In genomic region chr3:37692945-37693344, GRCm38 (mm10) we compare ENCODE assay signal across 28 mouse cellular contexts. TPM values are rescaled to one million over a fixed set of nuclear protein-coding genes. Genes with fewer than 3 reads are reported as not detected.
DNase-seq lines count a peak whose midpoint lies in the region; ATAC-seq and TF ChIP-seq lines count a peak whose summit lies in the region.
"Had no signal": no experiment of that assay in that cellular context is flagged by ENCODE, and none has a peak within 500 bp of the region (broad histone marks: within the 10 kb centered on the region; RNA-seq: fewer than 3 reads in every experiment).

No protein-coding gene starts in this region.

- H3K36me3 ChIP-seq in heart, embryonic 13.5 days, result no peaks in the 10 kb centered on the region
- H3K36me3 ChIP-seq in MEL (ENCODE audit: control insufficient read depth in 1 of 2, insufficient read depth in 2 of 2, low read length in 2 of 2), result peaks cover 9 to 21% of the 10 kb centered on the region in 2 experiments
- H3K36me3 ChIP-seq: forebrain, embryonic 10.5 days; heart, embryonic 10.5 days; hindbrain, embryonic 10.5 days; hindbrain, embryonic 13.5 days; intestine, embryonic 15.5 days had no signal

- DNase-seq in heart, adult 9 months (ENCODE audit: low spot score in 2 of 2), result no peak
- peak; percentile 81 for DNase-seq in MEL (ENCODE audit: low read depth, low spot score)
- no peak for DNase-seq in right cerebral cortex, adult 2 months (ENCODE audit: low spot score in 2 of 2)
- DNase-seq in adrenal gland, adult 18-20 months (ENCODE audit: low spot score in 2 of 2), result no peak
- DNase-seq: adrenal gland, adult 8-10 months; adrenal gland, postnatal 25 days; B cell, adult 2 months; cerebellum, adult 11-12 months; cerebellum, adult 8-10 months; cerebellum, postnatal 14 days; gastrocnemius, adult 2 months; gastrocnemius, postnatal 14 days; kidney, adult 18-20 months had no signal

- H3K4me3 ChIP-seq in heart, embryonic 13.5 days, result no peak overlapping the region
- no peak overlapping the region for H3K4me3 ChIP-seq in MEL (ENCODE audit: control insufficient read depth in 1 of 2, insufficient read depth in 1 of 2, low read depth in 2 of 2, low read length in 2 of 2)
- H3K4me3 ChIP-seq: forebrain, embryonic 10.5 days; forebrain, embryonic 13.5 days; gastrocnemius, adult 2 months; heart, embryonic 10.5 days; hindbrain, embryonic 10.5 days; hindbrain, embryonic 13.5 days; intestine, embryonic 15.5 days had no signal

- peaks cover 26% of the 10 kb centered on the region for H3K4me1 ChIP-seq in heart, embryonic 13.5 days
- H3K4me1 ChIP-seq in MEL (ENCODE audit: control insufficient read depth in 1 of 2, insufficient read depth in 2 of 2, low read length in 2 of 2), result peaks cover 11 to 23% of the 10 kb centered on the region in 2 experiments
- H3K4me1 ChIP-seq: forebrain, embryonic 10.5 days; forebrain, embryonic 13.5 days; hindbrain, embryonic 13.5 days; intestine, embryonic 15.5 days had no signal

- peaks cover 5% of the 10 kb centered on the region; the same call in 1 of the 2 replicates for H3K27me3 ChIP-seq in heart, embryonic 13.5 days (replicated peaks)
- no peaks in the 10 kb centered on the region for H3K27me3 ChIP-seq in MEL (ENCODE audit: control insufficient read depth in 1 of 2, insufficient read depth in 2 of 2, low read length in 2 of 2)
- H3K27me3 ChIP-seq: CH12.LX; forebrain, embryonic 13.5 days; intestine, embryonic 15.5 days; Patski had no signal

- no peak for TF ChIP-seq RAD21 in MEL (IDR thresholded peaks at IDR 0.05; ENCODE audit: low read depth, low read length)

- peak; percentile 29 to 66; a peak in 3 of 4 replicates for TF ChIP-seq EP300 in MEL (IDR thresholded peaks at IDR 0.05; ENCODE audit: low read depth in 1 of 2, low read length in 2 of 2)

- H3K9me3 ChIP-seq in heart, embryonic 13.5 days, result no peaks in the 10 kb centered on the region
- H3K9me3 ChIP-seq in MEL (replicated peaks; ENCODE audit: insufficient read depth, low read length), result no peaks in the 10 kb centered on the region
- H3K9me3 ChIP-seq: forebrain, embryonic 10.5 days; forebrain, embryonic 13.5 days; heart, embryonic 10.5 days; hindbrain, embryonic 10.5 days; hindbrain, embryonic 13.5 days; intestine, embryonic 15.5 days had no signal

- 68% methylated on average over 4 of the region's 4 CpGs for WGBS in heart, embryonic 13.5 days

- no peaks in the 10 kb centered on the region; the same call in 1 of the 2 replicates for H3K79me2 ChIP-seq in MEL (ENCODE audit: control insufficient read depth, insufficient read depth, low read length, poor library complexity)

- TF ChIP-seq CTCF in MEL (IDR thresholded peaks at IDR 0.05 in 2 of 3, conservative IDR thresholded peaks at IDR 0.05 in 1 of 3; ENCODE audit: control insufficient read depth in 1 of 3, insufficient read depth in 1 of 3, low read depth in 2 of 3, low read length in 3 of 3, poor library complexity in 1 of 3, severe bottlenecking in 1 of 3), result no peak

- ATAC-seq in heart, embryonic 13.5 days (ENCODE audit: extremely low read depth, insufficient number of reproducible peaks, low FRiP score, low TSS enrichment), result no peak
- ATAC-seq in granulocyte monocyte progenitor cell, adult 5-6 weeks (replicated peaks; ENCODE audit: poor library complexity, severe bottlenecking), result peak; percentile 68
- peak; percentile 80 for ATAC-seq in megakaryocyte progenitor cell, adult 5-6 weeks (replicated peaks; ENCODE audit: poor library complexity)
- ATAC-seq: forebrain, embryonic 13.5 days; forebrain, embryonic 16.5 days; hindbrain, embryonic 16.5 days; intestine, embryonic 15.5 days; Patski had no signal

- H3K4me2 ChIP-seq in heart, embryonic 13.5 days, result no peak overlapping the region
- H3K4me2 ChIP-seq: forebrain, embryonic 13.5 days; hindbrain, embryonic 13.5 days; intestine, embryonic 15.5 days had no signal

- no peak overlapping the region for H3K9ac ChIP-seq in heart, embryonic 13.5 days
- no peak overlapping the region for H3K9ac ChIP-seq in MEL (ENCODE audit: control insufficient read depth, low read depth, low read length, poor library complexity, severe bottlenecking)
- H3K9ac ChIP-seq: forebrain, embryonic 13.5 days; hindbrain, embryonic 13.5 days; intestine, embryonic 15.5 days had no signal

- H3K27ac ChIP-seq in heart, embryonic 13.5 days (replicated peaks), result peak overlapping the region; percentile 69
- 0 out of 2 replicates have a peak overlapping the region, but pooled peaks have one; percentile 0 for H3K27ac ChIP-seq in MEL (ENCODE audit: control insufficient read depth, low read depth, low read length)
- H3K27ac ChIP-seq: forebrain, embryonic 10.5 days; forebrain, embryonic 13.5 days; gastrocnemius, adult 2 months; heart, embryonic 10.5 days; hindbrain, embryonic 10.5 days; hindbrain, embryonic 13.5 days; intestine, embryonic 15.5 days had no signal

- no peak for TF ChIP-seq POLR2A in MEL (IDR thresholded peaks at IDR 0.05; ENCODE audit: control insufficient read depth in 1 of 2, insufficient read depth in 1 of 2, low read depth in 1 of 2, low read length in 2 of 2, poor library complexity in 1 of 2)

TF ChIP-seq in MEL, 35 proteins besides CTCF, POLR2A, EP300 and RAD21:
- peak; percentile 46; the same call in 1 of the 2 replicates for TF ChIP-seq MAZ (IDR thresholded peaks at IDR 0.05; ENCODE audit: low read depth, low read length)
- peak; percentile 42 for TF ChIP-seq TCF12 (IDR thresholded peaks at IDR 0.05; ENCODE audit: low read depth, low read length)
- TF ChIP-seq SIN3A (IDR thresholded peaks at IDR 0.05; ENCODE audit: low read length), result no peak
- no peak for TF ChIP-seq UBTF (IDR thresholded peaks at IDR 0.05; ENCODE audit: borderline replicate concordance, insufficient read depth, low read depth, low read length)
- TF ChIP-seq MXI1 (IDR thresholded peaks at IDR 0.05; ENCODE audit: low read depth, low read length), result no peak; the same call in 1 of the 2 replicates
- TF ChIP-seq E2F4 (IDR thresholded peaks at IDR 0.05; ENCODE audit: borderline replicate concordance, low read depth, low read length), result no peak
- no peak for TF ChIP-seq MAFK (IDR thresholded peaks at IDR 0.05; ENCODE audit: borderline replicate concordance, low read depth, low read length)
- TF ChIP-seq CHD1 (IDR thresholded peaks at IDR 0.05; ENCODE audit: low read depth, low read length), result no peak
- no peak for TF ChIP-seq ZMIZ1 (IDR thresholded peaks at IDR 0.05; ENCODE audit: low read depth, low read length)
- 0 out of 2 replicates have a peak, but pooled peaks have one; percentile 17 for TF ChIP-seq TAL1 (IDR thresholded peaks at IDR 0.05; ENCODE audit: low read length)
- no peak for TF ChIP-seq TBP (IDR thresholded peaks at IDR 0.05; ENCODE audit: low read depth, low read length)
- peak; percentile 41; the same call in 1 of the 2 replicates for TF ChIP-seq ETS1 (IDR thresholded peaks at IDR 0.05; ENCODE audit: low read depth, low read length)
- no peak for TF ChIP-seq POLR2AphosphoS5 (IDR thresholded peaks at IDR 0.05; ENCODE audit: borderline replicate concordance, low read depth, low read length)
- no peak for TF ChIP-seq MYC (IDR thresholded peaks at IDR 0.05; ENCODE audit: low read depth, low read length)
- no peak for TF ChIP-seq ELF1 (IDR thresholded peaks at IDR 0.05; ENCODE audit: low read depth, low read length)
- no peak for TF ChIP-seq ZNF384 (IDR thresholded peaks at IDR 0.05; ENCODE audit: low read depth, low read length)
- TF ChIP-seq MAX (IDR thresholded peaks at IDR 0.05; ENCODE audit: low read length), result no peak
- TF ChIP-seq SMC3 (IDR thresholded peaks at IDR 0.05; ENCODE audit: low read depth, low read length), result 0 out of 2 replicates have a peak, but pooled peaks have one; percentile 17
- TF ChIP-seq MEF2A (IDR thresholded peaks at IDR 0.05; ENCODE audit: extremely low read depth, insufficient replicate concordance, low read depth, low read length, poor library complexity, severe bottlenecking), result no peak
- peak; percentile 84 for TF ChIP-seq RCOR1 (IDR thresholded peaks at IDR 0.05; ENCODE audit: low read depth, low read length)
- TF ChIP-seq KAT2A (conservative IDR thresholded peaks at IDR 0.05; ENCODE audit: low read depth, low read length), result no peak
- no peak for TF ChIP-seq BHLHE40 (IDR thresholded peaks at IDR 0.05; ENCODE audit: borderline replicate concordance, low read depth, low read length)

RNA-seq across cellular contexts. Expression of gene Gm5148, which starts 31.3 kb away (rescaled TPM):
- 3.1 and 3.2 TPM in 2 replicates for polyA plus RNA-seq in heart, embryonic 13.5 days (2015; fragmentation: Nextera tagmentation; extraction: Ambion mirVana)
- 107 and 147 TPM in 2 replicates for total RNA-seq in MEL (2012; rRNA removed)
- 1 to 10 TPM in 1 of 2 experiments, not detected in 1; 1.0 TPM for polyA plus RNA-seq in MEL (2012; ENCODE audit: insufficient read depth in 1 of 2, insufficient read length in 2 of 2, low read depth in 1 of 2, low replicate concordance in 2 of 2, missing spikeins in 1 of 2)
- not detected in 2 replicates for total RNA-seq in granulocyte monocyte progenitor cell, adult 5-6 weeks (2014; fragmentation: Nextera tagmentation)
- total RNA-seq in granulocyte monocyte progenitor cell, adult 5-6 weeks (2017), result 14.9 and 28.1 TPM in 2 replicates
- total RNA-seq in megakaryocyte progenitor cell, adult 5-6 weeks (2015), result 0.39 and 0.52 TPM in 2 replicates
- total RNA-seq in megakaryocyte progenitor cell, adult 5-6 weeks (2017), result 20.9 and 25.2 TPM in 2 replicates
- total RNA-seq in adrenal gland, adult 18-20 months (2021), result 1 to 10 TPM in 1 of 2 experiments, under 1 TPM in 1; 0.30 to 1.7 TPM
- total RNA-seq: heart, adult 18-20 months; heart, postnatal 25 days had no signal

RNA-seq across cellular contexts. Expression of gene Spry1, which starts 53.2 kb away (rescaled TPM):
- 5.6 and 6.4 TPM in 2 replicates for polyA plus RNA-seq in heart, embryonic 13.5 days (2015; fragmentation: Nextera tagmentation; extraction: Ambion mirVana)
- total RNA-seq in MEL (2012; rRNA removed), result 0.10 TPM in 1 of 2 replicates, not detected in the other
- under 1 TPM in 1 of 2 experiments, not detected in 1; 0.31 TPM for polyA plus RNA-seq in MEL (2012; ENCODE audit: insufficient read depth in 1 of 2, insufficient read length in 2 of 2, low read depth in 1 of 2, low replicate concordance in 2 of 2, missing spikeins in 1 of 2)
- total RNA-seq in granulocyte monocyte progenitor cell, adult 5-6 weeks (2014; fragmentation: Nextera tagmentation), result 2.1 and 3.7 TPM in 2 replicates
- 2.6 and 3.1 TPM in 2 replicates for total RNA-seq in granulocyte monocyte progenitor cell, adult 5-6 weeks (2017)
- 4.0 TPM in 2 replicates for total RNA-seq in megakaryocyte progenitor cell, adult 5-6 weeks (2015)
- total RNA-seq in megakaryocyte progenitor cell, adult 5-6 weeks (2017), result 1.3 and 2.7 TPM in 2 replicates
- total RNA-seq in adrenal gland, adult 18-20 months (2021), result 10 to 100 TPM; 20.4 to 24.4 TPM
- total RNA-seq: CH12.LX had no signal

Comparison
In these comparisons a context has a peak if more than half of its experiments do, and no peak if none do; other contexts are left out.
1. RNA of gene Spry1, which starts 53.2 kb away (total RNA-seq): 20.4 to 24.4 TPM in adrenal gland, adult 18-20 months; 1.3 to 4.0 TPM in megakaryocyte progenitor cell, adult 5-6 weeks, 2.1 to 3.7 TPM in granulocyte monocyte progenitor cell, adult 5-6 weeks and 0.10 TPM in MEL; every median in the first group is over 4 times any median in the second.